22 mouse cellular contexts compared by ENCODE assay signal in genomic region chr8:106007135-106007534, GRCm38 (mm10). TPM values are rescaled to one million over a fixed set of nuclear protein-coding genes. Genes with fewer than 3 reads are reported as not detected.
DNase-seq lines count a peak whose midpoint lies in the region; ATAC-seq and TF ChIP-seq lines count a peak whose summit lies in the region.
"Had no signal": no experiment of that assay in that cellular context is flagged by ENCODE, and none has a peak within 500 bp of the region (broad histone marks: within the 10 kb centered on the region; RNA-seq: fewer than 3 reads in every experiment).

No protein-coding gene starts in this region.

- TF ChIP-seq RAD21 in CH12.LX (IDR thresholded peaks at IDR 0.05; ENCODE audit: low read depth, low read length): no peak

- H3K4me1 ChIP-seq in liver, postnatal 0 days (ENCODE audit: insufficient read depth): peaks cover 18% of the 10 kb centered on the region
- H3K4me1 ChIP-seq in liver, embryonic 11.5 days (replicated peaks; ENCODE audit: control insufficient read depth, insufficient read depth, low read length): peaks cover 9% of the 10 kb centered on the region
- peaks cover 10 to 32% of the 10 kb centered on the region in 2 experiments for H3K4me1 ChIP-seq in CH12.LX (ENCODE audit: control insufficient read depth in 1 of 2, insufficient read depth in 2 of 2)

- peak; percentile 35 for ATAC-seq in liver, postnatal 0 days
- ATAC-seq in liver, embryonic 11.5 days (replicated peaks; ENCODE audit: low FRiP score): no peak
- ATAC-seq: forebrain, embryonic 14.5 days; Patski had no signal

- H3K9ac ChIP-seq in liver, postnatal 0 days (replicated peaks): no peak overlapping the region
- no peak overlapping the region for H3K9ac ChIP-seq in liver, embryonic 11.5 days (ENCODE audit: low read depth, low read length)
- H3K9ac ChIP-seq in CH12.LX (ENCODE audit: insufficient read depth, low read depth): no peak overlapping the region
- H3K9ac ChIP-seq: hindbrain, embryonic 15.5 days; liver, embryonic 13.5 days had no signal

- H3ac ChIP-seq in myocyte (ENCODE audit: control insufficient read depth, insufficient read length): no peak overlapping the region

- H3K4me3 ChIP-seq in liver, postnatal 0 days (ENCODE audit: low read depth, low read length): no peak overlapping the region
- H3K4me3 ChIP-seq in liver, embryonic 11.5 days (ENCODE audit: low read depth, low read length): no peak overlapping the region
- no peak overlapping the region for H3K4me3 ChIP-seq in CH12.LX (replicated peaks in 1 of 3; ENCODE audit: low read depth in 2 of 3, low read length in 2 of 3, poor library complexity in 1 of 3)
- no peak overlapping the region for H3K4me3 ChIP-seq in myocyte
- H3K4me3 ChIP-seq: hindbrain, embryonic 15.5 days; liver, embryonic 13.5 days had no signal

- 53% methylated on average over 3 of the region's 3 CpGs for WGBS in liver, postnatal 0 days (ENCODE audit: insufficient replicate concordance)
- 62% methylated on average over 3 of the region's 3 CpGs for WGBS in liver, embryonic 11.5 days

- no peak for TF ChIP-seq POLR2A in CH12.LX (IDR thresholded peaks at IDR 0.05; ENCODE audit: low read depth, low read length)
- no peak for TF ChIP-seq POLR2A in myocyte (IDR thresholded peaks at IDR 0.05; ENCODE audit: insufficient read length, low read depth)

- TF ChIP-seq EP300 in liver, postnatal 0 days (IDR thresholded peaks at IDR 0.05; ENCODE audit: low read depth): peak; percentile 91
- peak; percentile 83 for TF ChIP-seq EP300 in CH12.LX (IDR thresholded peaks at IDR 0.05; ENCODE audit: low read length)

- H3K27me3 ChIP-seq in liver, postnatal 0 days (ENCODE audit: insufficient read depth, low read length): no peaks in the 10 kb centered on the region
- H3K27me3 ChIP-seq in liver, embryonic 11.5 days (replicated peaks; ENCODE audit: control insufficient read depth, insufficient read depth, low read length): no peaks in the 10 kb centered on the region
- no peaks in the 10 kb centered on the region for H3K27me3 ChIP-seq in CH12.LX (replicated peaks)
- no peaks in the 10 kb centered on the region for H3K27me3 ChIP-seq in myocyte (ENCODE audit: control insufficient read depth, insufficient read depth, insufficient read length)
- H3K27me3 ChIP-seq: hindbrain, embryonic 15.5 days; liver, embryonic 13.5 days had no signal

- no peaks in the 10 kb centered on the region for H3K9me3 ChIP-seq in liver, postnatal 0 days (ENCODE audit: low read length)
- H3K9me3 ChIP-seq in liver, embryonic 11.5 days (ENCODE audit: control insufficient read depth, low read length): no peaks in the 10 kb centered on the region
- no peaks in the 10 kb centered on the region for H3K9me3 ChIP-seq in CH12.LX (replicated peaks; ENCODE audit: low read length)
- H3K9me3 ChIP-seq: hindbrain, embryonic 15.5 days; liver, embryonic 13.5 days had no signal

- peak; percentile 32 for DNase-seq in liver, postnatal 0 days
- no peak for DNase-seq in liver, embryonic 11.5 days (ENCODE audit: low spot score)
- peak; percentile 81 for DNase-seq in CH12.LX (ENCODE audit: extremely low read depth)
- peak; percentile 20 for DNase-seq in fibroblast of lung, adult 2 months (ENCODE audit: low read depth)
- no peak for DNase-seq in c-Kit-positive CD71-positive TER-119-positive erythroid progenitor cells, embryonic 14.5 days (ENCODE audit: low spot score)
- no peak for DNase-seq in heart, postnatal 4 days
- DNase-seq in heart, postnatal 25 days (ENCODE audit: low spot score): no peak
- DNase-seq: cerebellum, adult 11-12 months; gastrocnemius, postnatal 25 days; kidney, adult 8-10 months; liver, embryonic 13.5 days; lung, postnatal 10 days had no signal

- H3K36me3 ChIP-seq in liver, postnatal 0 days (replicated peaks; ENCODE audit: insufficient read depth, low read length): no peaks in the 10 kb centered on the region
- no peaks in the 10 kb centered on the region for H3K36me3 ChIP-seq in liver, embryonic 11.5 days (ENCODE audit: control insufficient read depth, insufficient read depth, low read length)
- H3K36me3 ChIP-seq in CH12.LX (replicated peaks in 1 of 2; ENCODE audit: control insufficient read depth in 1 of 2, insufficient read depth in 1 of 2, low read length in 1 of 2) (peaks cover 0 to 15% of the 10 kb centered on the region in 2 experiments), myocyte (ENCODE audit: control insufficient read depth, insufficient read depth) (no peaks in the 10 kb centered on the region)

- in situ Hi-C loops in CH12.LX (cut with MboI; ENCODE audit: low pct_ligation_motif_present, low pct_unique_long_range_greater_than_20kb, low sequenced_read_pairs): no loop called here

- intact Hi-C loops in heart, postnatal 25 days (cut with DNase I): no loop called here

- dilution Hi-C loops in CH12.LX (cut with MboI; ENCODE audit: extremely low pct_ligation_motif_present, extremely low pct_unique_long_range_greater_than_20kb, low sequenced_read_pairs): no loop called here

- H3K79me2 ChIP-seq in CH12.LX (replicated peaks; ENCODE audit: control insufficient read depth, extremely low read depth, insufficient read depth, poor library complexity, severe bottlenecking) (peaks cover 9% of the 10 kb centered on the region), myocyte (ENCODE audit: control insufficient read depth, insufficient read depth) (peaks cover 11% of the 10 kb centered on the region)

- no peak overlapping the region for H3K4me2 ChIP-seq in liver, postnatal 0 days (ENCODE audit: low read depth, low read length)
- H3K4me2 ChIP-seq in liver, embryonic 11.5 days: no peak overlapping the region
- no peak overlapping the region for H3K4me2 ChIP-seq in CH12.LX (ENCODE audit: insufficient read depth, low read depth, poor library complexity, severe bottlenecking)
- no peak overlapping the region for H3K4me2 ChIP-seq in myocyte (ENCODE audit: low read depth)
- H3K4me2 ChIP-seq: hindbrain, embryonic 15.5 days; liver, embryonic 13.5 days; midbrain, embryonic 11.5 days had no signal

- TF ChIP-seq CTCF in liver, postnatal 0 days (IDR thresholded peaks at IDR 0.05; ENCODE audit: low read depth): no peak
- TF ChIP-seq CTCF in CH12.LX (conservative IDR thresholded peaks at IDR 0.05 in 1 of 2, IDR thresholded peaks at IDR 0.05 in 1 of 2; ENCODE audit: low read depth in 2 of 2, low read length in 2 of 2): no peak

- 0 out of 2 replicates have a peak overlapping the region, but pooled peaks have one; percentile 58 for H3K27ac ChIP-seq in liver, postnatal 0 days (ENCODE audit: low read depth)
- H3K27ac ChIP-seq in liver, embryonic 11.5 days (ENCODE audit: low read depth, low read length): no peak overlapping the region
- H3K27ac ChIP-seq in CH12.LX (ENCODE audit: insufficient read depth, low read depth): no peak overlapping the region
- H3K27ac ChIP-seq: hindbrain, embryonic 15.5 days; liver, embryonic 13.5 days had no signal

TF ChIP-seq in CH12.LX, 34 proteins besides CTCF, POLR2A, EP300 and RAD21 (continues in another document):
- peak; percentile 95 for TF ChIP-seq JUND (conservative IDR thresholded peaks at IDR 0.05; ENCODE audit: low read depth, low read length)
- no peak for TF ChIP-seq ZC3H11A (IDR thresholded peaks at IDR 0.05; ENCODE audit: low read depth, low read length)

TF ChIP-seq in myocyte, 11 proteins besides CTCF, POLR2A, EP300 and RAD21 (continues in another document):
- peak; percentile 66 for TF ChIP-seq CEBPB (IDR thresholded peaks at IDR 0.05; ENCODE audit: insufficient read depth, poor library complexity, severe bottlenecking)

RNA-seq across cellular contexts. Expression of gene Dpep2nb, which starts 1.4 kb away (rescaled TPM):
- not detected in 2 replicates for polyA plus RNA-seq in liver, postnatal 0 days (2015; fragmentation: Nextera tagmentation; extraction: Ambion mirVana)
- polyA plus RNA-seq in liver, embryonic 11.5 days (2014; fragmentation: Nextera tagmentation; extraction: Ambion mirVana): not detected in 2 replicates
- total RNA-seq in CH12.LX (2012; rRNA removed) (not detected in 2 replicates), CH12.LX (2014; rRNA removed) (not detected in 2 replicates)
- polyA plus RNA-seq in CH12.LX (2012; ENCODE audit: insufficient read length, low read depth) (not detected in 2 replicates), myocyte (2012; fragmentation: generic; extraction: Trizol) (not detected)
- not detected for total RNA-seq in heart, postnatal 4 days (2021)
- not detected for total RNA-seq in heart, postnatal 25 days (2021)
- total RNA-seq: gastrocnemius, postnatal 25 days; neutrophil, adult 5-6 weeks had no signal
- polyA plus RNA-seq: brain, embryonic 14.5 days; forebrain, embryonic 14.5 days; hindbrain, embryonic 15.5 days; large intestine, adult 2 months; limb, embryonic 11.5 days; liver, embryonic 13.5 days; midbrain, embryonic 11.5 days had no signal

RNA-seq across cellular contexts. Expression of gene Ddx28, which starts 4.5 kb away (rescaled TPM):
- 13.0 and 14.7 TPM in 2 replicates for polyA plus RNA-seq in liver, postnatal 0 days (2015; fragmentation: Nextera tagmentation; extraction: Ambion mirVana)
- 22.3 and 22.5 TPM in 2 replicates for polyA plus RNA-seq in liver, embryonic 11.5 days (2014; fragmentation: Nextera tagmentation; extraction: Ambion mirVana)
- total RNA-seq in CH12.LX (2012; rRNA removed) (19.8 and 23.3 TPM in 2 replicates), CH12.LX (2014; rRNA removed) (21.6 and 21.8 TPM in 2 replicates)
- polyA plus RNA-seq in CH12.LX (2012; ENCODE audit: insufficient read length, low read depth) (15.5 and 16.3 TPM in 2 replicates), myocyte (2012; fragmentation: generic; extraction: Trizol) (20.6 TPM)
- total RNA-seq in heart, postnatal 4 days (2021): 1 to 10 TPM; 8.9 to 9.5 TPM
- total RNA-seq in heart, postnatal 25 days (2021): 10 to 100 TPM; 10.1 to 10.3 TPM

RNA-seq across cellular contexts. Expression of gene Dus2, which starts 16.0 kb away (rescaled TPM):
- polyA plus RNA-seq in liver, postnatal 0 days (2015; fragmentation: Nextera tagmentation; extraction: Ambion mirVana): 8.2 and 9.5 TPM in 2 replicates
- 24.0 and 25.0 TPM in 2 replicates for polyA plus RNA-seq in liver, embryonic 11.5 days (2014; fragmentation: Nextera tagmentation; extraction: Ambion mirVana)
- 20.9 and 23.2 TPM in 2 replicates for total RNA-seq in CH12.LX (2012; rRNA removed)
- 20.7 and 23.6 TPM in 2 replicates for total RNA-seq in CH12.LX (2014; rRNA removed)
- 27.2 and 27.7 TPM in 2 replicates for polyA plus RNA-seq in CH12.LX (2012; ENCODE audit: insufficient read length, low read depth)
- polyA plus RNA-seq in myocyte (2012; fragmentation: generic; extraction: Trizol): 30.4 TPM
- 10 to 100 TPM in 1 of 2 experiments, 1 to 10 TPM in 1; 9.8 to 10.2 TPM for total RNA-seq in heart, postnatal 4 days (2021)
- 1 to 10 TPM; 8.8 to 8.9 TPM for total RNA-seq in heart, postnatal 25 days (2021)

RNA-seq across cellular contexts. Expression of gene Dpep3, which starts 27.9 kb away (rescaled TPM):
- polyA plus RNA-seq in liver, postnatal 0 days (2015; fragmentation: Nextera tagmentation; extraction: Ambion mirVana): not detected in 2 replicates
- not detected in 2 replicates for polyA plus RNA-seq in liver, embryonic 11.5 days (2014; fragmentation: Nextera tagmentation; extraction: Ambion mirVana)
- total RNA-seq in CH12.LX (2012; rRNA removed) (not detected in 2 replicates), CH12.LX (2014; rRNA removed) (not detected in 2 replicates)
- polyA plus RNA-seq in CH12.LX (2012; ENCODE audit: insufficient read length, low read depth) (not detected in 2 replicates), myocyte (2012; fragmentation: generic; extraction: Trizol) (not detected)
- total RNA-seq in heart, postnatal 4 days (2021): not detected
- total RNA-seq in heart, postnatal 25 days (2021): not detected
- total RNA-seq: gastrocnemius, postnatal 25 days; neutrophil, adult 5-6 weeks had no signal
- polyA plus RNA-seq: brain, embryonic 14.5 days; forebrain, embryonic 14.5 days; heart, postnatal 0 days; hindbrain, embryonic 15.5 days; limb, embryonic 11.5 days; liver, embryonic 13.5 days; midbrain, embryonic 11.5 days; Patski had no signal

RNA-seq across cellular contexts. Expression of gene Slc12a4, which starts 41.2 kb away (rescaled TPM):
- polyA plus RNA-seq in liver, postnatal 0 days (2015; fragmentation: Nextera tagmentation; extraction: Ambion mirVana): 5.1 and 5.2 TPM in 2 replicates
- 25.6 and 25.8 TPM in 2 replicates for polyA plus RNA-seq in liver, embryonic 11.5 days (2014; fragmentation: Nextera tagmentation; extraction: Ambion mirVana)
- total RNA-seq in CH12.LX (2012; rRNA removed) (9.4 and 9.7 TPM in 2 replicates), CH12.LX (2014; rRNA removed) (2.8 and 4.2 TPM in 2 replicates)
- polyA plus RNA-seq in CH12.LX (2012; ENCODE audit: insufficient read length, low read depth) (7.2 and 8.1 TPM in 2 replicates), myocyte (2012; fragmentation: generic; extraction: Trizol) (95.7 TPM)
- total RNA-seq in heart, postnatal 4 days (2021): 10 to 100 TPM; 62.4 to 65.8 TPM
- total RNA-seq in heart, postnatal 25 days (2021): 10 to 100 TPM; 39.4 to 48.7 TPM

Comparison
In these comparisons a context has a peak if more than half of its experiments do, and no peak if none do; other contexts are left out.
1. DNase-seq: peak in liver, postnatal 0 days (single experiment), CH12.LX (single experiment) and fibroblast of lung, adult 2 months (single experiment); none in liver, embryonic 11.5 days (single experiment), c-Kit-positive CD71-positive TER-119-positive erythroid progenitor cells, embryonic 14.5 days (single experiment), heart, postnatal 4 days (single experiment) and heart, postnatal 25 days (single experiment).